Mouse (Mus musculus): ENCODE measurements around the gene Olfr395. TPM values are rescaled to one million over a fixed set of nuclear protein-coding genes. Genes with fewer than 3 reads are reported as not detected.
"Not testable (repeated sequence)": the region's sequence is repeated elsewhere in the genome, so short reads cannot be mapped to it uniquely, and the experiment has no call there.

Gene Olfr395
- polyA plus RNA-seq (2015; fragmentation: Nextera tagmentation; extraction: Ambion mirVana), result not detected in 2 replicates

GRCm38 (mm10) chr11:73909199-73909598 is at the start of gene Olfr395:
Gene Olfr395 (minus strand): TSS chr11:73909299.
- not testable (repeated sequence) for ATAC-seq; H3K27me3 ChIP-seq (replicated peaks; ENCODE audit: control insufficient read depth, insufficient read depth, low read length); H3K9ac ChIP-seq (replicated peaks; ENCODE audit: low read depth, low read length); H3K27ac ChIP-seq (ENCODE audit: low read length); H3K4me3 ChIP-seq (replicated peaks; ENCODE audit: low read length); H3K4me1 ChIP-seq (replicated peaks; ENCODE audit: control insufficient read depth, insufficient read depth, low read length); H3K4me2 ChIP-seq (ENCODE audit: low read length); H3K36me3 ChIP-seq (ENCODE audit: control insufficient read depth, insufficient read depth); H3K9me3 ChIP-seq (ENCODE audit: control insufficient read depth, low read length)
- 83% methylated on average over 4 of the region's 4 CpGs for WGBS

- Histone ChIP-seq H3K4me1 (replicated peaks; ENCODE audit: control insufficient read depth, insufficient read depth, low read length) (no peaks in the 10 kb centered on the region), H3K27me3 (replicated peaks; ENCODE audit: control insufficient read depth, insufficient read depth, low read length) (no peaks in the 10 kb centered on the region), H3K4me3 (replicated peaks; ENCODE audit: low read length) (no peak within 1 kb of the TSS), H3K9ac (replicated peaks; ENCODE audit: low read depth, low read length) (no peak within 1 kb of the TSS), H3K9me3 (ENCODE audit: control insufficient read depth, low read length) (no peaks in the 10 kb centered on the region), H3K36me3 (ENCODE audit: control insufficient read depth, insufficient read depth) (no peaks in the 10 kb centered on the region), H3K4me2 (ENCODE audit: low read length) (no peak within 1 kb of the TSS), H3K27ac (ENCODE audit: low read length) (no peak within 1 kb of the TSS)
- ATAC-seq, result no peak
These were observed 27.3 kb upstream of the Olfr395 start, which contains the start of gene Olfr23 for GRCm38 (mm10) chr11:73936377-73936776. Gene Olfr23 (plus strand): TSS chr11:73936677.

GRCm38 (mm10) chr11:73890671-73891070 is 18.4 kb downstream of the Olfr395 start, which contains the start of gene Olfr394:
Gene Olfr394 (minus strand): TSS chr11:73890771.
- Histone ChIP-seq H3K27ac (ENCODE audit: low read length) (no peak within 1 kb of the TSS), H3K9ac (replicated peaks; ENCODE audit: low read depth, low read length) (no peak within 1 kb of the TSS), H3K4me3 (replicated peaks; ENCODE audit: low read length) (no peak within 1 kb of the TSS), H3K27me3 (replicated peaks; ENCODE audit: control insufficient read depth, insufficient read depth, low read length) (no peaks in the 10 kb centered on the region), H3K4me2 (ENCODE audit: low read length) (no peak within 1 kb of the TSS), H3K36me3 (ENCODE audit: control insufficient read depth, insufficient read depth) (no peaks in the 10 kb centered on the region), H3K4me1 (replicated peaks; ENCODE audit: control insufficient read depth, insufficient read depth, low read length) (no peaks in the 10 kb centered on the region), H3K9me3 (ENCODE audit: control insufficient read depth, low read length) (no peaks in the 10 kb centered on the region; the same call in 1 of the 2 replicates)
- no peak for ATAC-seq
- 78% methylated on average over 1 of the region's 1 CpGs for WGBS

Other genes starting within 250 kb of the Olfr395 start
- not detected in 2 replicates for gene Zfp735, start 220.5 kb downstream of the Olfr395 start, polyA plus RNA-seq (2015; fragmentation: Nextera tagmentation; extraction: Ambion mirVana)
- gene Olfr389, start 128.6 kb downstream of the Olfr395 start, polyA plus RNA-seq (2015; fragmentation: Nextera tagmentation; extraction: Ambion mirVana), result not detected in 2 replicates
- not detected in 2 replicates for gene Olfr390, start 126.3 kb downstream of the Olfr395 start, polyA plus RNA-seq (2015; fragmentation: Nextera tagmentation; extraction: Ambion mirVana)
- not detected in 2 replicates for gene Olfr391-ps, start 106.2 kb downstream of the Olfr395 start, polyA plus RNA-seq (2015; fragmentation: Nextera tagmentation; extraction: Ambion mirVana)
- gene Olfr392, start 92.2 kb downstream of the Olfr395 start, polyA plus RNA-seq (2015; fragmentation: Nextera tagmentation; extraction: Ambion mirVana), result not detected in 2 replicates
- not detected in 2 replicates for gene Olfr393, start 57.8 kb downstream of the Olfr395 start, polyA plus RNA-seq (2015; fragmentation: Nextera tagmentation; extraction: Ambion mirVana)
- not detected in 2 replicates for gene Olfr394, start 18.5 kb downstream of the Olfr395 start, polyA plus RNA-seq (2015; fragmentation: Nextera tagmentation; extraction: Ambion mirVana)
- not detected in 2 replicates for gene Olfr23, start 27.4 kb upstream of the Olfr395 start, polyA plus RNA-seq (2015; fragmentation: Nextera tagmentation; extraction: Ambion mirVana)
- gene Olfr397, start 51.5 kb upstream of the Olfr395 start, polyA plus RNA-seq (2015; fragmentation: Nextera tagmentation; extraction: Ambion mirVana), result not detected in 2 replicates
- gene Olfr398, start 81.1 kb upstream of the Olfr395 start, polyA plus RNA-seq (2015; fragmentation: Nextera tagmentation; extraction: Ambion mirVana), result not detected in 2 replicates
- not detected in 2 replicates for gene Olfr139, start 147.3 kb upstream of the Olfr395 start, polyA plus RNA-seq (2015; fragmentation: Nextera tagmentation; extraction: Ambion mirVana)
- not detected in 2 replicates for gene Olfr399, start 147.3 kb upstream of the Olfr395 start, polyA plus RNA-seq (2015; fragmentation: Nextera tagmentation; extraction: Ambion mirVana)
- gene Zfp616, start 160.7 kb upstream of the Olfr395 start, polyA plus RNA-seq (2015; fragmentation: Nextera tagmentation; extraction: Ambion mirVana), result not detected in 2 replicates
- not detected in 2 replicates for gene Olfr401, start 204.4 kb upstream of the Olfr395 start, polyA plus RNA-seq (2015; fragmentation: Nextera tagmentation; extraction: Ambion mirVana)
- not detected in 2 replicates for gene Olfr402, start 244.2 kb upstream of the Olfr395 start, polyA plus RNA-seq (2015; fragmentation: Nextera tagmentation; extraction: Ambion mirVana)